Mouse (Mus musculus) kidney, adult 18-20 months (tissue): ENCODE data around the gene Cpsf4.
A peak's percentile ranks its signal among the peaks of the same experiment; 100 is the strongest.
"Not testable (repeated sequence)": the region's sequence is repeated elsewhere in the genome, so short reads cannot be mapped to it uniquely, and the experiment has no call there.

Experiments
- DNase-seq: peaks from one replicate; pipeline ENCODE4 v3.0.0; 2021

The Cpsf4 gene

GRCm38 (mm10) chr5:145189416-145189815 lies 22.4 kb downstream of the Cpsf4 start:
- no peak for DNase-seq

- no peak for DNase-seq
These were observed 23.4 kb downstream of the Cpsf4 start for GRCm38 (mm10) chr5:145190373-145190772.

- DNase-seq: peak; percentile 93
These were observed 24.1 kb downstream of the Cpsf4 start for GRCm38 (mm10) chr5:145190875-145191798.

- DNase-seq: no peak
These were observed 24.9 kb downstream of the Cpsf4 start, which contains the start of gene Atp5j2 for GRCm38 (mm10) chr5:145191962-145192361. TSS of gene Atp5j2 (minus strand) at chr5:145192062.

GRCm38 (mm10) chr5:145200387-145200786 lies 33.4 kb downstream of the Cpsf4 start:
- DNase-seq: no peak

GRCm38 (mm10) chr5:145201321-145201991 lies 34.4 kb downstream of the Cpsf4 start, which contains the start of gene Zkscan14:
TSS of gene Zkscan14 (minus strand) at chr5:145201868.
- DNase-seq: peak; percentile 77

- DNase-seq: no peak
These were observed 35.4 kb downstream of the Cpsf4 start for GRCm38 (mm10) chr5:145202446-145202845.

- peak; percentile 97 for DNase-seq
These were observed 37.1 kb downstream of the Cpsf4 start, which contains the start of gene Zkscan5 for GRCm38 (mm10) chr5:145203936-145204691. TSS of gene Zkscan5 (plus strand) at chr5:145204562.

GRCm38 (mm10) chr5:145205041-145205440 lies 38.0 kb downstream of the Cpsf4 start:
- DNase-seq: no peak

GRCm38 (mm10) chr5:145207385-145207784 lies 40.4 kb downstream of the Cpsf4 start:
- DNase-seq: no peak

GRCm38 (mm10) chr5:145207954-145208353 lies 40.9 kb downstream of the Cpsf4 start:
- DNase-seq: no peak

GRCm38 (mm10) chr5:145208391-145208790 lies 41.4 kb downstream of the Cpsf4 start:
- DNase-seq: not testable (repeated sequence)

- DNase-seq: no peak
These were observed 44.3 kb downstream of the Cpsf4 start for GRCm38 (mm10) chr5:145211340-145211739.

- DNase-seq: no peak
These were observed 45.2 kb downstream of the Cpsf4 start for GRCm38 (mm10) chr5:145212216-145212615.

- DNase-seq: no peak
These were observed 46.5 kb downstream of the Cpsf4 start for GRCm38 (mm10) chr5:145213505-145213904.

- no peak for DNase-seq
These were observed 47.7 kb downstream of the Cpsf4 start for GRCm38 (mm10) chr5:145214679-145215078.

GRCm38 (mm10) chr5:145217746-145218145 lies 50.7 kb downstream of the Cpsf4 start:
- no peak for DNase-seq

GRCm38 (mm10) chr5:145218206-145218605 lies 51.2 kb downstream of the Cpsf4 start:
- DNase-seq: no peak

GRCm38 (mm10) chr5:145218671-145219070 lies 51.7 kb downstream of the Cpsf4 start:
- DNase-seq: no peak

- DNase-seq: peak; percentile 37
These were observed 53.0 kb downstream of the Cpsf4 start for GRCm38 (mm10) chr5:145219981-145220380.

- DNase-seq: no peak
These were observed 55.8 kb downstream of the Cpsf4 start for GRCm38 (mm10) chr5:145222840-145223239.

GRCm38 (mm10) chr5:145223395-145223794 lies 56.4 kb downstream of the Cpsf4 start:
- DNase-seq: no peak

- no peak for DNase-seq
These were observed 59.4 kb downstream of the Cpsf4 start for GRCm38 (mm10) chr5:145226453-145226852.
